Mouse (Mus musculus) bone marrow, adult 2 months (tissue): ENCODE measurements around the gene Uqcc3. TPM values are rescaled to one million over a fixed set of nuclear protein-coding genes. Genes with fewer than 3 reads are reported as not detected.
"Not testable (repeated sequence)": the region's sequence is repeated elsewhere in the genome, so short reads cannot be mapped to it uniquely, and the experiment has no call there.

Experiments used
- H3K27ac ChIP-seq: fragments of 200-500 bp; 2 replicates; pipeline ENCODE4 v1.5.1; 2012; ENCODE audit warnings: low read depth, mild to moderate bottlenecking, control low read depth, inconsistent platforms, low read length; ENCODE audit not compliant: control insufficient read depth, poor library complexity, insufficient read depth
- H3K4me1 ChIP-seq: fragments of 200-500 bp; 2 replicates; pipeline ENCODE4 v1.6.1; 2011; ENCODE audit warnings: low read length; ENCODE audit not compliant: control insufficient read depth, insufficient read depth
- H3K4me3 ChIP-seq: fragments of 200-500 bp; replicated peaks from 2 replicates; pipeline ENCODE3; 2011; ENCODE audit warnings: mild to moderate bottlenecking, low read depth, low read length, control low read depth; ENCODE audit not compliant: control insufficient read depth
- CTCF ChIP-seq: fragments of 200-500 bp; IDR thresholded peaks from 2 replicates; pipeline ENCODE4 v1.5.1; 2011; ENCODE audit warnings: low read length, control low read depth; ENCODE audit not compliant: control insufficient read depth, insufficient read depth
- POLR2A ChIP-seq: fragments of 200-500 bp; IDR thresholded peaks from 2 replicates; pipeline ENCODE4 v1.6.1; 2011; ENCODE audit warnings: low read depth, mild to moderate bottlenecking, control low read depth, low read length, borderline replicate concordance; ENCODE audit not compliant: control insufficient read depth
- WGBS: fragments of 180-500 bp; shearing (Covaris S2); methylation state at CpG from one replicate; pipeline ENCODE4 v1.1.7; 2018; 5-methylcytosine and 5-hydroxymethylcytosine counted together
- polyA plus RNA-seq: library from polyadenylated mRNA; stranded (reverse); fragments of >200 nt; gene quantifications from 2 replicates; pipeline ENCODE4 v1.2.4, GENCODE M21; 2011; ENCODE audit warnings: low replicate concordance; ENCODE audit not compliant: missing spikeins, insufficient read depth, insufficient read length

Uqcc3 gene
- polyA plus RNA-seq, 1 experiment = 25.7 TPM

DNA sequence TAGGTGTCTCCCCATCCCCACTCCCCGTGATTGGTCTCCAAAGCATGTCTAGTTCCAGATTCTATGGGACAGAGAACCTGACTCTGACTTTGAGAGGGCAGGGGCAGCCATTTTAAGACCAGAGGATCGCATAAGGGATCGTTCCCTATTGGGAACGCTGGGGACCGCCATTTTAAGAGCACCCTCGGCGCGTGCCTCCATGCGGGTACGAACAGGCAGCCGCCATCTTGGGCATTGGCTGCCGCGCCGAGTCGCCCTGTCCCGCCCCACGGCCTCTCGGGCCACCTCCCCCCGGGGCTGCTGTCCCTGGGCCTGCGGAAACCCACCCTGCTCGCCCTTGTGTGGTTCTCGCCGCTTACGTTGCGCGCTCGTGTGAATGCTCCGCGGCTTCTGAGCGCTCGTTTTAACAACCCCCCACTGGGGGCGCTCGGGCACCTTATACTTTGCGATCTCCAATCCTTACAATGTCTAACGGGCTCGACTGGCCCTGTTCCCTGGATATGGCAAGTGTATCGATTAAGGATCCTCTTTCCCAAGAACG is 43.4 kb downstream of the Uqcc3 start, which contains the start of gene Bscl2:
Bscl2 (plus strand) TSS at position 217 of the 541 bp plus-strand sequence.
- TF ChIP-seq POLR2A = peak; percentile 69; the same call in 1 of the 2 replicates
- TF ChIP-seq CTCF = peak; percentile 44; the same call in 1 of the 2 replicates
- WGBS = 2% methylated on average over 38 of the region's 38 CpGs
- H3K27ac ChIP-seq = peak within 1 kb of the TSS; percentile 92
- H3K4me3 ChIP-seq = peak within 1 kb of the TSS; percentile 81
- H3K4me1 ChIP-seq = peaks cover 2% of the 10 kb centered on the region; the same call in 1 of the 2 replicates

DNA sequence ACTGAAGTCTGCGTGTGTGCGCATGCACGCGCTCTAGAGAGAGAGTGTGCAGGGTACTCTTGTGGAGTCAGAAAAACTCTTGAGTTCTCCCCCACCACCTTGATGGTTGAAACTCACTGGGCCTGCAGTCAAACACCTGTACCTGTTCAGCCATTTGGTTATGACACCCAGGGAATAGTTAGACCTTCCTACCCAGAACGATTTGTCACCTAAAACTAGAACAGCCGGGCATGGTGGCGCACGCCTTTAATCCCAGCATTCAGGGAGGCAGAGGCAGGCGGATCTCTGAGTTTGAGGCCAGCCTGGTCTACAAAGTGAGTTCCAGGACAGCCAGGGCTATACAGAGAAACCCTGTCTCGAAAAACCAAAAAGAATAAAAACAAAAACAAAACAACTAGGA is 44.4 kb downstream of the Uqcc3 start:
- WGBS = 97% methylated on average over 10 of the region's 10 CpGs
- H3K4me1 ChIP-seq, H3K4me3 ChIP-seq, H3K27ac ChIP-seq: not testable (repeated sequence)

DNA sequence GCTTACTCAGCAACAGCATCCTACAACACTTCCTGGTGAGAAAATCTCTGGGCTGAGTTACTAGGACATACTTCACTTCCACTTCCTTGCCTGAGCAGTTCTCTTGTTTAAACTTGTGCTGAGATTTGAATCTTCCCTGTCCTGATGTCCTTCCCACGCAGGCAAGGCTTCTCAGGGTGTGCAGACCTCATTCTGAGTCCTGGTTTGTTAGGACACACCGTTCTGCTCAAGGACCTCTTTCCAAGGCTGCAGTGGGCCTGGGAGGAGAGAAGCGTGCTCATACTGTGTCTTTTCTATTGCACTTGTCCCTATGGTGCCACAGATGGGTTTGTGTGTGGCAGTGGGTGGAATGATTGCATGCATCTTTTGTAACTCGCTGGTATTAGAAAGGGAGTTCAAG is 47.8 kb downstream of the Uqcc3 start:
- H3K27ac ChIP-seq = no peak overlapping the region
- WGBS = 90% methylated on average over 4 of the region's 4 CpGs
- peaks cover 2% of the 10 kb centered on the region; the same call in 1 of the 2 replicates for H3K4me1 ChIP-seq
- no peak overlapping the region for H3K4me3 ChIP-seq
- TF ChIP-seq POLR2A (no peak), CTCF (no peak)

DNA sequence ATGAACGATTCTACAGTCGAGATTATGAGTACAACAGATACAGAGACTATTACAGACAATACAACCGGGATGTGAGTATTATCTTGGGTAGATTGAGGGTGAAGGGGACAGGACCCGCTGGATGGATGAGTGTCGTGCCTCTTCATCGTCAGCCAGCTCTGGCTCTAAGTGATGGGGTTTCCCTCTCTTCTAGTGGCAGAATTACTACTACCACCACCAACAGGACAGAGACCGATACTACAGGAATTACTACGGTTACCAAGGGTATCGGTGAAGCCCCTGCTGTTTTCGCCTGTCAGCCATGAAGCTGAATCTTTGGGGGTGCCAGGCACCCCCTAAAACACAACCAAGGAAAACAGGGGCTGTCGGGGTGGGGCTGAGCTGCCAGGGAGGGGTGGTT is 49.5 kb downstream of the Uqcc3 start:
- no peaks in the 10 kb centered on the region for H3K4me1 ChIP-seq
- WGBS = 86% methylated on average over 11 of the region's 11 CpGs
- TF ChIP-seq CTCF = no peak
- no peak for TF ChIP-seq POLR2A

DNA sequence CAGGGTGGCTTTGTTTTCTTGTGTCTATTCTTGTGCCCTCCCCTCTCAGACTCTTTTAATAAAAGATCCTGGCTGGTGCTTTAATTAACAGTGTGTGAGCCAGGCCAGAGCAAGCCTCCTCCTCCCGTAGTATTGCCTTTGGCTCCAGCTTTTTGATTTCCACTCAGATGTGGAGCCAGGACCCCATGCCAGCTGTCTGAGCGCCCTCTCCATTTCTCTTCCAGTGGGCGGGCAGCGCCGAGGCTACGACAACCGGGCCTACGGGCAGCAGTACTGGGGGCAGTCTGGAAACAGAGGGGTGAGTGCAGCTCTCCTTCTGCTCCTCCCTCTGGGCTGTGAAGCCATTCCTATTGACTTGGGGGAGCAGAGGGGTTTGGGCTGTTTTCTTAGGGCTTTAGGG is 50.1 kb downstream of the Uqcc3 start:
- no peak for TF ChIP-seq POLR2A
- no peak for TF ChIP-seq CTCF
- Histone ChIP-seq H3K4me3 (no peak overlapping the region), H3K27ac (no peak overlapping the region), H3K4me1 (no peaks in the 10 kb centered on the region)
- 95% methylated on average over 8 of the region's 8 CpGs for WGBS

More for the DNA sequence above, 49.5 kb downstream of the Uqcc3 start:
- Histone ChIP-seq H3K27ac (no peak overlapping the region), H3K4me3 (no peak overlapping the region)

Other genes starting within 250 kb of the Uqcc3 start
- gene Chrm1, start 217.1 kb downstream of the Uqcc3 start, polyA plus RNA-seq = 0.32 TPM in 1 of 2 replicates, not detected in the other
- gene Slc3a2, start 157.6 kb downstream of the Uqcc3 start, polyA plus RNA-seq = 58.4 and 65.7 TPM in 2 replicates
- gene Wdr74, start 145.1 kb downstream of the Uqcc3 start, polyA plus RNA-seq = 40.8 and 121 TPM in 2 replicates
- gene 1700092M07Rik, start 140.2 kb downstream of the Uqcc3 start, polyA plus RNA-seq = 3.4 and 3.7 TPM in 2 replicates
- 62.1 and 83.9 TPM in 2 replicates for gene Stx5a, start 139.5 kb downstream of the Uqcc3 start, polyA plus RNA-seq
- 488 and 589 TPM in 2 replicates for gene Nxf1, start 123.8 kb downstream of the Uqcc3 start, polyA plus RNA-seq
- 27.1 and 53.1 TPM in 2 replicates for gene Tmem223, start 109.9 kb downstream of the Uqcc3 start, polyA plus RNA-seq
- gene Tmem179b, start 106.5 kb downstream of the Uqcc3 start, polyA plus RNA-seq = 52.1 and 62.1 TPM in 2 replicates
- gene Taf6l, start 94.5 kb downstream of the Uqcc3 start, polyA plus RNA-seq = 6.4 and 14.7 TPM in 2 replicates
- 38.0 and 61.1 TPM in 2 replicates for gene Polr2g, start 82.3 kb downstream of the Uqcc3 start, polyA plus RNA-seq
- gene Zbtb3, start 78.4 kb downstream of the Uqcc3 start, polyA plus RNA-seq = 1.1 and 3.0 TPM in 2 replicates
- gene Ttc9c, start 61.6 kb downstream of the Uqcc3 start, polyA plus RNA-seq = 18.1 and 20.3 TPM in 2 replicates
- gene Hnrnpul2, start 60.9 kb downstream of the Uqcc3 start, polyA plus RNA-seq = 62.2 and 84.9 TPM in 2 replicates
- 6.4 and 8.2 TPM in 2 replicates for gene AC129217.1, start 51.1 kb downstream of the Uqcc3 start, polyA plus RNA-seq
- gene Bscl2, start 43.5 kb downstream of the Uqcc3 start, polyA plus RNA-seq = 19.8 and 46.2 TPM in 2 replicates
- 1.5 TPM in 1 of 2 replicates, not detected in the other for gene Gng3, start 41.7 kb downstream of the Uqcc3 start, polyA plus RNA-seq
- gene Lrrn4cl, start 30.2 kb downstream of the Uqcc3 start, polyA plus RNA-seq = 0.40 and 0.62 TPM in 2 replicates
- 110 and 112 TPM in 2 replicates for gene Ubxn1, start 9.4 kb downstream of the Uqcc3 start, polyA plus RNA-seq
- gene Lbhd1, start 2.8 kb upstream of the Uqcc3 start, polyA plus RNA-seq = 1.6 and 2.1 TPM in 2 replicates
- not detected in 2 replicates for gene Gm49403, start 3.0 kb upstream of the Uqcc3 start, polyA plus RNA-seq
- gene 1810009A15Rik, start 7.9 kb upstream of the Uqcc3 start, polyA plus RNA-seq = 50.8 and 83.6 TPM in 2 replicates
- gene Gm49416, start 8.0 kb upstream of the Uqcc3 start, polyA plus RNA-seq = not detected in 2 replicates
- 6.7 and 12.1 TPM in 2 replicates for gene Ints5, start 12.1 kb upstream of the Uqcc3 start, polyA plus RNA-seq
- gene Ganab, start 17.1 kb upstream of the Uqcc3 start, polyA plus RNA-seq = 41.4 and 61.7 TPM in 2 replicates
- 45.8 and 58.5 TPM in 2 replicates for gene B3gat3, start 39.5 kb upstream of the Uqcc3 start, polyA plus RNA-seq
- gene Rom1, start 48.4 kb upstream of the Uqcc3 start, polyA plus RNA-seq = 3.6 and 9.7 TPM in 2 replicates
- 31.1 and 54.7 TPM in 2 replicates for gene Eml3, start 48.6 kb upstream of the Uqcc3 start, polyA plus RNA-seq
- 67.4 and 91.6 TPM in 2 replicates for gene Mta2, start 61.0 kb upstream of the Uqcc3 start, polyA plus RNA-seq
- 10.7 and 19.1 TPM in 2 replicates for gene Tut1, start 72.9 kb upstream of the Uqcc3 start, polyA plus RNA-seq
- gene Eef1g, start 86.1 kb upstream of the Uqcc3 start, polyA plus RNA-seq = 129 and 224 TPM in 2 replicates
- gene Ahnak, start 108.4 kb upstream of the Uqcc3 start, polyA plus RNA-seq = 17.4 and 40.1 TPM in 2 replicates
- 37.7 TPM in 1 of 2 replicates, not detected in the other for gene Scgb1a1, start 207.0 kb upstream of the Uqcc3 start, polyA plus RNA-seq